Mouse (Mus musculus) forebrain, embryonic 15.5 days (tissue): Measurements from ENCODE around the gene 4921536K21Rik. TPM values are rescaled to one million over a fixed set of nuclear protein-coding genes. Genes with fewer than 3 reads are reported as not detected.
"Not testable (repeated sequence)": the region's sequence is repeated elsewhere in the genome, so short reads cannot be mapped to it uniquely, and the experiment has no call there.

Source experiments
- ATAC-seq: fragments of 200-750 bp; cut with Nextera tagmentation; replicated peaks from 2 replicates; pipeline ENCODE4 v1.8.0; 2017; ENCODE audit warnings: mild to moderate bottlenecking, moderate TSS enrichment, moderate library complexity
- H3K27ac ChIP-seq: fragments of 300-500 bp; sonication (generic); replicated peaks from 2 replicates; pipeline ENCODE4 v1.5.1; 2015; ENCODE audit warnings: mild to moderate bottlenecking, inconsistent platforms
- H3K27me3 ChIP-seq: fragments of 300-500 bp; sonication (generic); 2 replicates; pipeline ENCODE4 v1.6.1; 2015; ENCODE audit warnings: inconsistent platforms
- H3K36me3 ChIP-seq: fragments of 300-500 bp; sonication (generic); 2 replicates; pipeline ENCODE4 v1.6.1; 2015; ENCODE audit warnings: mild to moderate bottlenecking, inconsistent platforms
- H3K4me1 ChIP-seq: fragments of 300-500 bp; sonication (generic); 2 replicates; pipeline ENCODE4 v1.6.1; 2015; ENCODE audit warnings: inconsistent platforms
- H3K4me2 ChIP-seq: fragments of 300-500 bp; sonication (generic); replicated peaks from 2 replicates; pipeline ENCODE4 v1.6.1; 2015; ENCODE audit warnings: mild to moderate bottlenecking, inconsistent platforms
- H3K4me3 ChIP-seq: fragments of 300-500 bp; sonication (generic); 2 replicates; pipeline ENCODE4 v1.5.1; 2015; ENCODE audit warnings: mild to moderate bottlenecking, inconsistent platforms
- H3K9ac ChIP-seq: fragments of 300-500 bp; sonication (generic); replicated peaks from 2 replicates; pipeline ENCODE4 v1.6.1; 2015; ENCODE audit warnings: mild to moderate bottlenecking, inconsistent platforms
- H3K9me3 ChIP-seq: fragments of 300-500 bp; sonication (generic); 2 replicates; pipeline ENCODE4 v1.6.1; 2016; ENCODE audit warnings: inconsistent platforms
- WGBS: fragments of 180-500 bp; shearing (Covaris S2); methylation state at CpG from one replicate; pipeline ENCODE4 v1.1.7; 2015; ENCODE audit warnings: mixed read lengths; 5-methylcytosine and 5-hydroxymethylcytosine counted together
- polyA plus RNA-seq: library from polyadenylated mRNA; unstranded; fragments of >200 nt; fragmentation: Nextera tagmentation; extraction: Ambion mirVana; gene quantifications from 2 replicates; pipeline ENCODE4 v1.2.1, GENCODE M21; 2015

The 4921536K21Rik gene
- polyA plus RNA-seq, 1 experiment from 2014 or later = 0.57 TPM

DNA sequence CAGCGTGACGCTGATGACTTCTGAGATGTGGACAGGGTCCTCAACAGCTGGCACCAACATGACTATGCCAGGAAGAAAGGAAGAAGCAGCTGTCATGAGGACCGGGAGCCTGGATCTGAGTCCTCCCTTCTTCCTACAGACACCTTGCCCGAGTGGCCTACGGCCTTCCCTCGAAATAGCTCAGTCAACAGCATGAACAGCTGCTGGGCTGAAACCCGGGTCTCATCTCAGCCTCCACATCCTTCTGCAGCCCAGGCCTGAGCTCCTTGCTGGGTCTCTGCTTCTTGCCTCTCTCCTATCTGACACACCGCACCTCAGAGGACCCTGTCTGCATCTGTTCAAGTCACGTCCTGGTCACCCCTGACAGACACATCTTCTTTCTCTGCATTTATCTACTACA lies 27.2 kb upstream of the 4921536K21Rik start:
- 96% methylated on average over 9 of the region's 9 CpGs for WGBS
- H3K9ac ChIP-seq = no peak overlapping the region
- H3K4me3 ChIP-seq = no peak overlapping the region
- ATAC-seq = no peak
- H3K9me3 ChIP-seq = no peaks in the 10 kb centered on the region
- H3K4me2 ChIP-seq = no peak overlapping the region
- no peak overlapping the region for H3K27ac ChIP-seq
- H3K27me3 ChIP-seq = no peaks in the 10 kb centered on the region
- no peaks in the 10 kb centered on the region for H3K4me1 ChIP-seq
- no peaks in the 10 kb centered on the region for H3K36me3 ChIP-seq

DNA sequence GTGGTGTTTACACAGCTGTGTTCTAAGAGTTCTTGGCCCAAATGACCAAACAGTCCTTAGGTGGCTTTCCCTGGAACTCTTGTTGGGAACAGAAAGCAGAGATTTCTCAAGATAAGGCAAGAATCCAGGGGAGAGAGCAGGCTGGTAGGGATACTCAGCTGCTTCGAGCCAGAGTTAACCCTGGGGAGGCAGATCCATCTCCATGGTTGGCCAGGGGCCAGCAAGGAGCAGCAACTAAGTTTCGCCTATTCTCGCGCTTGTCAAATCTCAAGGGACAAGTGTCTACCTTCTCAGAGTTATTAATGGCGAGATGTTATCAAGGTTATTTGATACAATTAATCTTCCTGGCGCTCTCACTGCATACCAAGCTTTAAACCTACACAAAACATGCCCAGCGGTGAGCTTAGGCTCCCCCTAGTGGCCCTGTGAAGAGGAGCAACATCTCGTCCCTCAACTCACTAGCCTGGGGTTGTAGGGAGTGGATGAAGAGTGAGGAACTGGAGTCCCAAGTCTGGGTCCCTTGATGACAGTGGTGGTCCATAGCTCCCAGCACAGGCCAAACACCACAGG lies 26.5 kb upstream of the 4921536K21Rik start:
- ATAC-seq = no peak
- H3K4me2 ChIP-seq = no peak overlapping the region
- H3K4me1 ChIP-seq = no peaks in the 10 kb centered on the region
- no peak overlapping the region for H3K9ac ChIP-seq
- H3K27ac ChIP-seq = no peak overlapping the region
- H3K9me3 ChIP-seq = no peaks in the 10 kb centered on the region
- no peaks in the 10 kb centered on the region for H3K36me3 ChIP-seq
- WGBS = 27% methylated on average over 8 of the region's 8 CpGs
- H3K27me3 ChIP-seq = no peaks in the 10 kb centered on the region
- no peak overlapping the region for H3K4me3 ChIP-seq

DNA sequence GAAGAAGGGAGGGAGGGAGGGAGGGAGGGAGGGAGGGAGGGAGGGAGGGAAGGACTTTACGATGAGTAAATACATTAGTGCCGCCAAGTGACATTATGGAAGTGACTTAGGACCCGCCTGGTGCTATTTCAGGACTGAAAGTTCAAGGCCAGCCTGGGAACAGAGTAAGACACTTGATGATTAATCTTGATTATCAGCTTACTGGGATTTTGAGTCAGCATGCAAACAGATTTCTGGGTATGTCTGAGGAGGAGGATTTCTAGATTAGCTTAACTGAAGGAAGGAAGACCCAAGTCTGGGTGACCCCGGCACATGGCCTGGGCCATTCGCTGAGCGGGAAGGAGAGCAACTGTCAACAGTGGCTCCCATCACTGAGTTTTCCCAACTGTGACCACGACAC lies 25.6 kb upstream of the 4921536K21Rik start:
- 93% methylated on average over 7 of the region's 7 CpGs for WGBS

DNA sequence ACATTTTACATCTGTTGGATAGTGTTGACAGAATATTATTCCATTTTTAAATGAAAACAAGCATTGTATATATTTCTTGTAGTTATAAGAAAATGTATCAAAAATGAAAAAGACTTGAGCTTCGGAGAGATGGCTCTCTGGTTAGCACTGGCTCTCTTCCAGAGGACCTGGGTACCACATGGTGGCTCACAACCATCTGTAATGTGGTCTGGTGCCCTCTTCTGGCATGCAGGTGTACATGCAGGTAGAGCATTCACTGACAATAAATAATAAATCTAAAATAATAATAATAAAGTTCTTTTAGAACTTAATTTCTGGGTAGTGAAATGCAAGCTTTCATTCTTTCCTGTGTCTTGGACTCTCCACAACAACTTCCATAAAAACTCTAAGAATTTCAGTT lies 23.8 kb upstream of the 4921536K21Rik start:
- Histone ChIP-seq H3K27me3 (no peaks in the 10 kb centered on the region), H3K9me3 (no peaks in the 10 kb centered on the region), H3K27ac (no peak overlapping the region), H3K4me1 (peaks cover 7% of the 10 kb centered on the region), H3K36me3 (no peaks in the 10 kb centered on the region), H3K9ac (no peak overlapping the region), H3K4me2 (no peak overlapping the region), H3K4me3 (no peak overlapping the region)
- no peak for ATAC-seq
- 48% methylated on average over 1 of the region's 1 CpGs for WGBS

More for the DNA sequence above, 25.6 kb upstream of the 4921536K21Rik start:
- Histone ChIP-seq H3K4me3 (no peak overlapping the region), H3K4me1 (no peaks in the 10 kb centered on the region), H3K4me2 (no peak overlapping the region), H3K36me3 (no peaks in the 10 kb centered on the region), H3K9ac (no peak overlapping the region), H3K9me3 (no peaks in the 10 kb centered on the region), H3K27me3 (no peaks in the 10 kb centered on the region), H3K27ac (no peak overlapping the region)
- ATAC-seq = no peak

DNA sequence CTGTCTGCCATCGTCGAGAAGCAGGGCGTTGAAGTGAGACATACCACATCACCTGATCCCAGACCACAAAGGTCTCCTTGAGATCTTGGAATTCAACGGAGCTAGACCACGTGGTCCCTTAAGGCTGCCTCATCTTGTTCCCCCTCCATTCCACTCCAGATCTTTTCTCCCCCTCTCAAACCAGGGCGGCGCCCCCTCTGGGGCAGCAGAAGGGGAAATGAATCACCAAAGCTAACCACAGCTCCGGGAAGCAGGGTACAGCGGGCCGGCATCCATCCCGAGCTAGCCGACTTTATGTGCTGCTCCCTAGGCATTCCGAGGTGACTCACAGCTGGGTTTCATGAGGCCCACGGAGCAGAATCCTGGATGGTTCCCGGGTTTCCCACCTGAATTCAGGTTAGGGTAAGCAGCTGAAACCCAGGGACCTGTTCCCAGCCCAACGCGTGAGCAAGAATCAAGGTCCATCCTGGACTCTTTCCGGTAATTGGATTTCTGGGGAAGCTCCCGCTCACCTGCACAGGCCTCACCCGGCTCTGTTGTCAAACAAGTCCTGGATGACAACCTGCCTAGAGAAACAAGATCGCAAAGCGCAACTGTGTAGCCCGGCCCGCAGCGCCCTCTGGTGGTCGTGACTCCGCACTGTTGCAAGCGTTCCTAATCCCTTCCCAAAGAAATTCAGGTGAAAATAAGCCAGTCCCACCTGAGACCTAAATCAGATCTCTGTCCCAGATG lies 19.4 kb upstream of the 4921536K21Rik start, which contains the start of gene Slc35e4:
Gene Slc35e4 (minus strand): TSS at position 556 of the 732 bp plus-strand sequence.
- H3K9ac ChIP-seq = peak within 1 kb of the TSS; percentile 51
- peak within 1 kb of the TSS; percentile 81 for H3K27ac ChIP-seq
- peak; percentile 75 for ATAC-seq
- no peaks in the 10 kb centered on the region for H3K36me3 ChIP-seq
- no peaks in the 10 kb centered on the region for H3K27me3 ChIP-seq
- H3K4me3 ChIP-seq = peak within 1 kb of the TSS; percentile 65
- H3K4me1 ChIP-seq = peaks cover 44% of the 10 kb centered on the region
- no peaks in the 10 kb centered on the region for H3K9me3 ChIP-seq
- under 1% methylated on average over 27 of the region's 28 CpGs for WGBS
- H3K4me2 ChIP-seq = peak within 1 kb of the TSS; percentile 74

DNA sequence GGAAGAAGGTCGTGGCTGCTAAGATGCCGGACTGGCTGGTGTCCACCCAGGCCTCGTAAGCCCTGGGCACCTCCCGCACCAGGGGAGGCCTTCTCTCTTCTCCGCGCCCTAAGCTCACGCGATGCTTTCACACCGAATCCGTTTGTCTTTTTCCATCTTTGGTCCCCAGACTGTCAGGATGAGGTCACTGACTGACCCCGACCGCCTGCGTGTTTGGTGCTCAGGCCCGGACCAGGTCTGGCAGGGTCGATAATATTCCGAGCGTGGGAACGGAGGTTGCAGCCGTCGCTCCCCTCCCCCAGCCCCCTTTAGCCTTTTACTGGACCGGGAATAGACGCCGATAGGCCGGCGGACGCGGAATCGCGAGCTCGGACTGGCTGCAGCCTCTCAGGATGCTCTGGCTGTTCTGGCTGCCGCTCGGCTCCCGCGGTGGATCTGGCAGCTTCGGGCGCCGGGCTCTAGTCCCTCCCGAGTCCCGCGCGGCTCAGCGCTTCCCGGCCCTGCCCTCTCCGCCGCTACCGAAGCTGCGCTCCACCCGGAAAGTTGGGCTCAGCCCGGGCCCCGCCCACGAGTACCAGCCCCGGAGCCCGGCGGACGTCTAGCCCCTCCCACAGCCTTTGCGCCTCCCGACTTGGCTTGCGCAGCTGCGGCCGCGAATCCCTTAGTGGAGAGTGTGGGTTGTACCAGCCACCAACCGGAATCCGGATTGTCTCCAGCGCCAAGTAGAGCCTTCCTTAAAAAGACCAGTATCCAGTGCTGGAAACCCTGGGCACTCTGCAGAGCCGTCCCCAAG lies 18.6 kb upstream of the 4921536K21Rik start:
- WGBS = under 1% methylated on average over 65 of the region's 65 CpGs
- Histone ChIP-seq H3K4me3 (peak overlapping the region; percentile 65), H3K4me2 (peak overlapping the region; percentile 74), H3K9ac (peak overlapping the region; percentile 51), H3K4me1 (peaks cover 50% of the 10 kb centered on the region), H3K9me3 (no peaks in the 10 kb centered on the region), H3K36me3 (no peaks in the 10 kb centered on the region), H3K27me3 (no peaks in the 10 kb centered on the region), H3K27ac (peak overlapping the region; percentile 81)
- peak; percentile 86 for ATAC-seq

DNA sequence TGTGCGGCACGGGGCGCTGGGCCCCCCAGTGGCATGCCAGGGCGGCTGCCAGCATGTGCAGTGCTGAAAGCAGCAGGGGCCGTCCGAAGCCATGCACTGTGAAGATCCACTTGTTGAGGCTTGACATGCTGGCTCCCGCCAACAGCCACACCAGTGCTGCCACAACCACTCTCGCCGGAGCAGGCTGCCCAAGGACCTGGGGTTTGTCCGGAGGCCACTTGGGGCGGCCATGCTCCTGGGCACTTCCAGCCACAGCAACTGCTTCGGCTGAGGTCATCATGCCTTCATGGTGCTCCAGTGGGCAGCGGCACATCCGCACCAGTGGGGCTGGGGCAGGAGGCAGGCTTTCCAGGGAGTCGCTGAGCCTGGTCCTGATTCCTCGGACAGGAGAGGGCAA lies 18.0 kb upstream of the 4921536K21Rik start:
- H3K36me3 ChIP-seq = no peaks in the 10 kb centered on the region
- peak overlapping the region; percentile 51 for H3K9ac ChIP-seq
- H3K4me2 ChIP-seq = peak overlapping the region; percentile 74
- peak overlapping the region; percentile 81; the same call in 1 of the 2 replicates for H3K27ac ChIP-seq
- peak overlapping the region; percentile 65 for H3K4me3 ChIP-seq
- no peaks in the 10 kb centered on the region for H3K27me3 ChIP-seq
- peaks cover 56% of the 10 kb centered on the region for H3K4me1 ChIP-seq
- WGBS = 3% methylated on average over 16 of the region's 16 CpGs
- ATAC-seq = peak; percentile 2; the same call in 1 of the 2 replicates
- no peaks in the 10 kb centered on the region for H3K9me3 ChIP-seq

DNA sequence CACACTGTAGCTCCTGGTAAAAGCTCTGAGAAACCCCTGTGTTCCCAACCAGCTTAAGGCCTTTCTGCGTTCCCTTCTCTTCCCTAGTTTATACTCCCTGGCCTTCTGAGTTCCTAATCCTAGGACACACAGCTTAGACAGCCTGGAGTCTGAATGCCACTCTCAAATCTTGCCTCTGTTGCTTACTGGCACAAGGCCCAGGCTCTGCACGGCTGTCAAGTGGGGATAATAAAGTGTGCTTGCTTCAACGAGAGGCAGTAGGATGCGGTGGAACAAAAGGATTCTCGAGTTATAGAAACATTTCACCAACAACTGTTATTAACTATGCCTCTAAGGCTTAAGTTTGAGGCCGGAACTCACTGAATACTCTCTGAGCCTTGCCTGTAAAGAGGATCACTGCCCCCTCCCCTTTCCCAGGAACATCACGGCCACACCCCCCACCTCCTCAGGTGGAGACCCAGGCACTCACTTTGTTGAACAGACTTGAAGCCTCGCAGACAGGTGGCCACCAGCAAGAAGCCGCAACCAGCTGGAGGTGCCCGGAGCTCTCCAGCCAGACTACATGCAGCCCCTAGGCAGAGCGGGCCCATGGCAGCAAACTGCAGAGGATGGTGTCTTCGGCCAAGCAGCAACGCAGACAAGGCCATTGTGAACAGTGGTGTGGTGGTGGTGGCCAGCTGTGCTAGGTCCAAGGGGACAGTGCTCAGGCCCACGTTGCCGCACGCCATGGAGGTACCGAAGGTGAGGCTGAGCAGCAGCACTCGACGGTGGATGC lies 17.4 kb upstream of the 4921536K21Rik start:
- H3K9me3 ChIP-seq = no peaks in the 10 kb centered on the region
- peak overlapping the region; percentile 74 for H3K4me2 ChIP-seq
- peak; percentile 21; the same call in 1 of the 2 replicates for ATAC-seq
- no peaks in the 10 kb centered on the region for H3K27me3 ChIP-seq
- WGBS = 9% methylated on average over 19 of the region's 19 CpGs
- H3K4me1 ChIP-seq = peaks cover 56% of the 10 kb centered on the region
- H3K4me3 ChIP-seq = peak overlapping the region; percentile 65
- H3K9ac ChIP-seq = peak overlapping the region; percentile 51
- peaks cover 1% of the 10 kb centered on the region; the same call in 1 of the 2 replicates for H3K36me3 ChIP-seq
- peak overlapping the region; percentile 24; the same call in 1 of the 2 replicates for H3K27ac ChIP-seq

DNA sequence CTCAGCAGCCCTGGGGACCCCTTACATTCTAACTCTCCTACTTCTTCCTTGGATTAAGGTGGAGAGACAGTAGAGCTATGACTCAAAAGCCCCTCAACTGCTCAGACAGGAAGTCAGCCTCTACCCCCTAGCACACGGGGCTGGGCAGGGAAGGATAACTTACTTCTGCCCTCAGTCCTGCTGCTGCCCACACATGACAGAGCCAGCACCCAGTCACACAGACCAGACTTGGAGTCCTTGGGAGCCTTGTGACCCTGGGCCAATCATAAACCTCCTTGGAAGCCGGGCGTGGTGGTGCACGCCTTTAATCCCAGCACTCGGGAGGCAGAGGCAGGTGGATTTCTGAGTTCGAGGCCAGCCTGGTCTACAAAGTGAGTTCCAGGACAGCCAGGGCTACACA lies 16.5 kb upstream of the 4921536K21Rik start:
- Histone ChIP-seq H3K4me2 (peak overlapping the region; percentile 74), H3K4me3 (peak overlapping the region; percentile 65), H3K4me1 (peaks cover 56% of the 10 kb centered on the region)
- H3K27me3 ChIP-seq, H3K9me3 ChIP-seq, H3K9ac ChIP-seq, H3K36me3 ChIP-seq, ATAC-seq, H3K27ac ChIP-seq: not testable (repeated sequence)
- WGBS = 91% methylated on average over 6 of the region's 6 CpGs

DNA sequence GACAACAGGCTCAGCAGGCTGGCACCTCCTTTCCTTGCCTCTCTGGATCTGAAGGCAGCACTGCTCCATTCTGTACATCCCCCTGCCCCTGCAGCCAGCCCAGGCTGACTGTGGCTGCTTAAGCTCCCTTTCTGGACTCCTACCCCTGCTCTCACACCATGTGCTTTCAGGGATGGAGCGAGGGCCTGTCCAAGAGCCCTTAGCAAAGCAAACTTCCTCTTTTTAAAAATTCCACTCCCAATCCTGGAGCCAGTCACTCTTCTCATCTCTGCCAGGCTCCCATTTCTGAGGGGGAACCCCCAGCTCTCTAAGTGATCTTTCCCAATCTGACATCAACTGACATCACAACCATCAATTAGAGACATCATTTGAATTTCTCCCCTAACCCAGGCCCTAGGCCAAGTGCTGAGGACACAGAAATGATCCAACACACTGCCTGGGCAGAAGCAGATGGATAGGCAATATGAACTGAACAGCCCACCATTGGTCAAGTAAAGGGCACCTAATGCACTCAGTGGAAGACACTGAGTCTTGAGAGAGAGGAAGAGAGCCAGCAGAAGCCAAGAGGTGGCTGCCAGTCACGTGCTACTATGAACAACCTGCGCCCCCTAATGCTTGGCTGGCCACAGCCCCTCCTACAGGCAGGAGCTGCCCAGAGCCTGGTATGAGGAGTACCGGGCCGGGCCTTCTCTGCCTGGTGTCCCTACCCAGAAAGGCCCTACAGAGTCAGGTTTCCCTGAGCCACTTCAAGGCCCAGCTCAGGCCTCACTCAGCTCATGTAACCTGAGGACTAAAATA lies 15.8 kb upstream of the 4921536K21Rik start:
- ATAC-seq = no peak
- no peaks in the 10 kb centered on the region for H3K27me3 ChIP-seq
- peak overlapping the region; percentile 65; the same call in 1 of the 2 replicates for H3K4me3 ChIP-seq
- peaks cover 8% of the 10 kb centered on the region; the same call in 1 of the 2 replicates for H3K36me3 ChIP-seq
- H3K9ac ChIP-seq = no peak overlapping the region; the same call in 1 of the 2 replicates
- peaks cover 56% of the 10 kb centered on the region for H3K4me1 ChIP-seq
- H3K27ac ChIP-seq = no peak overlapping the region
- H3K9me3 ChIP-seq = no peaks in the 10 kb centered on the region
- H3K4me2 ChIP-seq = peak overlapping the region; percentile 74
- WGBS = 52% methylated on average over 5 of the region's 5 CpGs

DNA sequence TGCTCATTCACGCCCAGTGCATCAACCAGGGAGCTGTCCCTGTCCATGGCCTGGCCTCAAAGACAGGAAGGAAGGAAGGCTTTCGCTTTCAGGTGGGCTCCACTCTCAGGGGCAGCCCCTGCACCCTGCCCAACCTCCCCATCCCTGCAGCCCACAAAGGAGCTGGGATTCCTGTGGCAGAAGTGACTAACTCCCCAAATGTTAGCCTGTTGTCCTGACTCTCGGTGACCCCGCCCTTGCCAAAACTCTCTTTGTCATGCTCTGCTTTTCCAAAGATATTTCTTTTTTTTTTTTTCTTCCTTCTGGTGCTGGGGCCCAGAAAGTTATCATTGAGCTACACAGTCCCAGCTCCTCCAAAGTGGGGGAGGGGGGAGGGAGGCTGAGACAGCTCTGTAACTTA lies 14.3 kb upstream of the 4921536K21Rik start:
- no peak overlapping the region for H3K9ac ChIP-seq
- no peak overlapping the region for H3K4me2 ChIP-seq
- H3K27ac ChIP-seq = no peak overlapping the region
- ATAC-seq = no peak
- no peak overlapping the region for H3K4me3 ChIP-seq
- H3K27me3 ChIP-seq = no peaks in the 10 kb centered on the region
- peaks cover 8% of the 10 kb centered on the region; the same call in 1 of the 2 replicates for H3K36me3 ChIP-seq
- 92% methylated on average over 4 of the region's 4 CpGs for WGBS
- peaks cover 53% of the 10 kb centered on the region for H3K4me1 ChIP-seq
- H3K9me3 ChIP-seq = no peaks in the 10 kb centered on the region
